Mouse (Mus musculus) forebrain, embryonic 10.5 days (tissue): ENCODE data around the gene Ccdc33. TPM values are rescaled to one million over a fixed set of nuclear protein-coding genes. Genes with fewer than 3 reads are reported as not detected.

Source experiments
- DNase-seq: peaks from one replicate; pipeline ENCODE4 v3.0.0-alpha.2; 2017; ENCODE audit warnings: low spot score; ENCODE audit errors: extremely low spot score
- H3K27ac ChIP-seq: fragments of 300-500 bp; sonication (generic); 2 replicates; pipeline ENCODE4 v1.5.1; 2016; ENCODE audit warnings: mild to moderate bottlenecking
- H3K27me3 ChIP-seq: fragments of 300-500 bp; sonication (generic); 2 replicates; pipeline ENCODE4 v1.6.1; 2016; ENCODE audit warnings: mild to moderate bottlenecking; ENCODE audit not compliant: poor library complexity, severe bottlenecking
- H3K36me3 ChIP-seq: fragments of 300-500 bp; sonication (generic); replicated peaks from 2 replicates; pipeline ENCODE4 v1.6.1; 2016; ENCODE audit warnings: mild to moderate bottlenecking, moderate library complexity
- H3K4me1 ChIP-seq: fragments of 300-500 bp; sonication (generic); 2 replicates; pipeline ENCODE4 v1.6.1; 2016
- H3K4me3 ChIP-seq: fragments of 300-500 bp; sonication (generic); 2 replicates; pipeline ENCODE4 v1.5.1; 2016; ENCODE audit warnings: mild to moderate bottlenecking, moderate library complexity
- H3K9me3 ChIP-seq: fragments of 300-500 bp; sonication (generic); 2 replicates; pipeline ENCODE4 v1.6.1; 2016; ENCODE audit warnings: mild to moderate bottlenecking, moderate library complexity
- WGBS: fragments of 180-500 bp; shearing (Covaris S2); methylation state at CpG from one replicate; pipeline ENCODE4 v1.1.7; 2016; 5-methylcytosine and 5-hydroxymethylcytosine counted together
- polyA plus RNA-seq: library from polyadenylated mRNA; unstranded; fragments of >200 nt; fragmentation: Nextera tagmentation; extraction: Ambion mirVana; gene quantifications from 2 replicates; pipeline ENCODE4 v1.2.1, GENCODE M21; 2016

Ccdc33 gene
- polyA plus RNA-seq, 1 experiment from 2014 or later = 0.36 TPM

- WGBS = 87% methylated on average over 3 of the region's 3 CpGs
- no peak for DNase-seq
- Histone ChIP-seq H3K4me1 (peaks cover 22% of the 10 kb centered on the region), H3K9me3 (no peaks in the 10 kb centered on the region), H3K4me3 (no peak overlapping the region), H3K27me3 (peaks cover 29% of the 10 kb centered on the region), H3K27ac (no peak overlapping the region), H3K36me3 (no peaks in the 10 kb centered on the region)
Measured at GRCm38 (mm10) chr9:57992060-57992459, 126.6 kb downstream of the Ccdc33 start.

GRCm38 (mm10) chr9:57990438-57991110 is 128.0 kb downstream of the Ccdc33 start:
- WGBS = 43% methylated on average over 10 of the region's 10 CpGs
- Histone ChIP-seq H3K36me3 (no peaks in the 10 kb centered on the region), H3K27ac (0 out of 2 replicates have a peak overlapping the region, but pooled peaks have one; percentile 2), H3K4me3 (no peak overlapping the region), H3K9me3 (no peaks in the 10 kb centered on the region), H3K27me3 (peaks cover 21% of the 10 kb centered on the region), H3K4me1 (peaks cover 22% of the 10 kb centered on the region)
- DNase-seq = peak; percentile 58

GRCm38 (mm10) chr9:57989309-57989708 is 129.3 kb downstream of the Ccdc33 start:
- peaks cover 19% of the 10 kb centered on the region; the same call in 1 of the 2 replicates for H3K27me3 ChIP-seq
- no peak overlapping the region for H3K27ac ChIP-seq
- H3K36me3 ChIP-seq = no peaks in the 10 kb centered on the region
- 85% methylated on average over 6 of the region's 6 CpGs for WGBS
- DNase-seq = no peak
- H3K4me1 ChIP-seq = peaks cover 18% of the 10 kb centered on the region
- H3K4me3 ChIP-seq = no peak overlapping the region
- H3K9me3 ChIP-seq = no peaks in the 10 kb centered on the region

GRCm38 (mm10) chr9:57988098-57988497 is 130.5 kb downstream of the Ccdc33 start:
- no peak overlapping the region for H3K27ac ChIP-seq

GRCm38 (mm10) chr9:57986293-57986692 is 132.3 kb downstream of the Ccdc33 start:
- no peak for DNase-seq
- Histone ChIP-seq H3K36me3 (no peaks in the 10 kb centered on the region), H3K4me1 (peaks cover 3% of the 10 kb centered on the region; the same call in 1 of the 2 replicates), H3K4me3 (no peak overlapping the region), H3K27ac (no peak overlapping the region), H3K9me3 (no peaks in the 10 kb centered on the region), H3K27me3 (peaks cover 19% of the 10 kb centered on the region; the same call in 1 of the 2 replicates)
- WGBS = 82% methylated on average over 7 of the region's 7 CpGs

More at GRCm38 (mm10) chr9:57988098-57988497, 130.5 kb downstream of the Ccdc33 start:
- DNase-seq = no peak
- H3K36me3 ChIP-seq = no peaks in the 10 kb centered on the region
- H3K27me3 ChIP-seq = peaks cover 19% of the 10 kb centered on the region; the same call in 1 of the 2 replicates
- WGBS = 85% methylated on average over 2 of the region's 2 CpGs
- no peaks in the 10 kb centered on the region for H3K9me3 ChIP-seq
- no peak overlapping the region for H3K4me3 ChIP-seq
- H3K4me1 ChIP-seq = peaks cover 7% of the 10 kb centered on the region

GRCm38 (mm10) chr9:57985304-57985703 is 133.3 kb downstream of the Ccdc33 start:
- peaks cover 3% of the 10 kb centered on the region; the same call in 1 of the 2 replicates for H3K4me1 ChIP-seq
- no peaks in the 10 kb centered on the region for H3K9me3 ChIP-seq
- no peaks in the 10 kb centered on the region for H3K36me3 ChIP-seq
- no peak overlapping the region for H3K4me3 ChIP-seq
- H3K27me3 ChIP-seq = peaks cover 19% of the 10 kb centered on the region; the same call in 1 of the 2 replicates
- 90% methylated on average over 8 of the region's 8 CpGs for WGBS
- no peak overlapping the region for H3K27ac ChIP-seq
- DNase-seq = no peak

- no peak overlapping the region for H3K27ac ChIP-seq
- no peaks in the 10 kb centered on the region for H3K4me1 ChIP-seq
- no peaks in the 10 kb centered on the region for H3K36me3 ChIP-seq
- H3K9me3 ChIP-seq = no peaks in the 10 kb centered on the region; the same call in 1 of the 2 replicates
- DNase-seq = no peak
- H3K27me3 ChIP-seq = no peaks in the 10 kb centered on the region
- no peak overlapping the region for H3K4me3 ChIP-seq
- WGBS = 88% methylated on average over 10 of the region's 10 CpGs
Measured at GRCm38 (mm10) chr9:57980570-57980969, 138.1 kb downstream of the Ccdc33 start.

GRCm38 (mm10) chr9:57978858-57979257 is 139.8 kb downstream of the Ccdc33 start:
- no peaks in the 10 kb centered on the region for H3K4me1 ChIP-seq
- no peaks in the 10 kb centered on the region for H3K36me3 ChIP-seq
- WGBS = 76% methylated on average over 3 of the region's 3 CpGs
- H3K4me3 ChIP-seq = no peak overlapping the region
- no peak for DNase-seq
- H3K9me3 ChIP-seq = no peaks in the 10 kb centered on the region; the same call in 1 of the 2 replicates
- H3K27ac ChIP-seq = no peak overlapping the region
- no peaks in the 10 kb centered on the region for H3K27me3 ChIP-seq

Other genes starting within 250 kb of the Ccdc33 start
- gene Ubl7, start 207.8 kb downstream of the Ccdc33 start, polyA plus RNA-seq = 109 and 111 TPM in 2 replicates
- gene Sema7a, start 178.7 kb downstream of the Ccdc33 start, polyA plus RNA-seq = 0.14 and 0.75 TPM in 2 replicates
- not detected in 2 replicates for gene Cyp11a1, start 112.4 kb downstream of the Ccdc33 start, polyA plus RNA-seq
- 33.0 and 37.1 TPM in 2 replicates for gene Stra6, start 55.0 kb downstream of the Ccdc33 start, polyA plus RNA-seq
- 4.0 and 4.6 TPM in 2 replicates for gene Islr, start 85.5 kb upstream of the Ccdc33 start, polyA plus RNA-seq
- gene Islr2, start 85.5 kb upstream of the Ccdc33 start, polyA plus RNA-seq = 2.2 and 3.6 TPM in 2 replicates
- gene Pml, start 131.0 kb upstream of the Ccdc33 start, polyA plus RNA-seq = 13.7 and 14.4 TPM in 2 replicates
- 24.8 and 28.8 TPM in 2 replicates for gene Stoml1, start 134.3 kb upstream of the Ccdc33 start, polyA plus RNA-seq
- gene Loxl1, start 194.4 kb upstream of the Ccdc33 start, polyA plus RNA-seq = 7.1 and 7.2 TPM in 2 replicates